In genomic region chr10:58398941-58399340, GRCm38 (mm10) we compare ENCODE assay signal across 14 mouse cellular contexts.
"Had no signal": no experiment of that assay in that cellular context is flagged by ENCODE, and none has a peak within 500 bp of the region (broad histone marks: within the 10 kb centered on the region; RNA-seq: fewer than 3 reads in every experiment).

No protein-coding gene starts in this region.

- H3K27ac ChIP-seq: kidney, postnatal 0 days; limb, embryonic 15.5 days; liver, embryonic 12.5 days; midbrain, embryonic 13.5 days; neural tube, embryonic 15.5 days had no signal

- H3K4me1 ChIP-seq: limb, embryonic 15.5 days had no signal

- H3K4me3 ChIP-seq: limb, embryonic 15.5 days; liver, embryonic 12.5 days; midbrain, embryonic 13.5 days; myocyte; neural tube, embryonic 15.5 days had no signal

- H3K27me3 ChIP-seq: limb, embryonic 15.5 days; liver, embryonic 12.5 days; midbrain, embryonic 13.5 days; neural tube, embryonic 15.5 days had no signal

- DNase-seq: kidney, adult 9 months; kidney, postnatal 36 days; layer of hippocampus, adult 9-11 months; layer of hippocampus, postnatal 36 days; lung, embryonic 14.5 days; right cerebral cortex, adult 18-20 months; right cerebral cortex, postnatal 25 days; thymus, postnatal 4 days had no signal

- ATAC-seq: liver, embryonic 12.5 days; midbrain, embryonic 13.5 days had no signal

- H3K4me2 ChIP-seq: limb, embryonic 15.5 days; liver, embryonic 12.5 days; lung, embryonic 14.5 days; midbrain, embryonic 13.5 days; neural tube, embryonic 15.5 days had no signal

- H3K9me3 ChIP-seq: limb, embryonic 15.5 days; liver, embryonic 12.5 days; midbrain, embryonic 13.5 days; neural tube, embryonic 15.5 days had no signal

- H3K36me3 ChIP-seq: neural tube, embryonic 15.5 days had no signal

- H3K9ac ChIP-seq: limb, embryonic 15.5 days; liver, embryonic 12.5 days; lung, embryonic 14.5 days; midbrain, embryonic 13.5 days; neural tube, embryonic 15.5 days had no signal
